Mouse (Mus musculus): ENCODE measurements around the gene Zbtb6. TPM values are rescaled to one million over a fixed set of nuclear protein-coding genes. Genes with fewer than 3 reads are reported as not detected.

Zbtb6 gene
- polyA plus RNA-seq, 1 experiment from 2014 or later, result 4.7 TPM

DNA sequence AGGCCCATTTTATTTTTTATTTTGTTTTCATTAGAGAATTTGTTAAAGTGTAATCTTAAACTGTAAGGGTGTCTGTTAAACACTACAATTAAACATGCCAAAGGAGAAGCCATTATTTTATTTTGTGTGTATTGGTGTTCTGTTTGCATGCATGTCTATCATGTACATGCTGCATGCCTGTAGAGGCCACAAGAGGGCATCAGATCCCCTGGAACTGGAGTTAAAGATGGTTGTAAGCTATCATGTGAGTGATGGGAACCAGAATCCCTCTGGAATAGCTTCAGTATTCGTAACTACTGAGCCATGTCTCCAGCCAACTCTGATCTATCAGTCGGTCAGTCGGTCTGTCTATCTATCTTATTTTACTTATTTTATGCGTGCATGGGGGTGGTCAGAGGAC lies 17.7 kb upstream of the Zbtb6 start:
- Histone ChIP-seq H3K36me3 (ENCODE audit: control insufficient read depth, insufficient read depth, low read length) (no peaks in the 10 kb centered on the region), H3K4me3 (ENCODE audit: low read depth, low read length) (no peak overlapping the region), H3K27ac (ENCODE audit: low read length) (no peak overlapping the region), H3K9ac (replicated peaks; ENCODE audit: low read depth, low read length) (no peak overlapping the region), H3K4me1 (ENCODE audit: control insufficient read depth, insufficient read depth, low read length) (no peaks in the 10 kb centered on the region), H3K27me3 (ENCODE audit: control insufficient read depth, insufficient read depth, low read length) (no peaks in the 10 kb centered on the region), H3K4me2 (replicated peaks; ENCODE audit: low read depth, low read length) (no peak overlapping the region), H3K9me3 (ENCODE audit: control insufficient read depth, low read depth, low read length) (no peaks in the 10 kb centered on the region)
- WGBS, result 96% methylated on average over 4 of the region's 4 CpGs
- ATAC-seq (ENCODE audit: insufficient number of reproducible peaks, insufficient read depth, low FRiP score, low read depth), result no peak

GRCm38 (mm10) chr2:37452376-37452760 lies 9.4 kb upstream of the Zbtb6 start:
- H3K27ac ChIP-seq (ENCODE audit: low read length), result peak overlapping the region; percentile 86
- peaks cover 6% of the 10 kb centered on the region for H3K4me1 ChIP-seq (ENCODE audit: control insufficient read depth, insufficient read depth, low read length)
- no peaks in the 10 kb centered on the region for H3K36me3 ChIP-seq (ENCODE audit: control insufficient read depth, insufficient read depth, low read length)
- H3K9ac ChIP-seq (replicated peaks; ENCODE audit: low read depth, low read length), result peak overlapping the region; percentile 90
- under 1% methylated on average over 22 of the region's 24 CpGs for WGBS
- H3K4me2 ChIP-seq (replicated peaks; ENCODE audit: low read depth, low read length), result peak overlapping the region; percentile 84
- peak overlapping the region; percentile 83 for H3K4me3 ChIP-seq (ENCODE audit: low read depth, low read length)
- ATAC-seq (ENCODE audit: insufficient number of reproducible peaks, insufficient read depth, low FRiP score, low read depth), result peak; percentile 91
- no peaks in the 10 kb centered on the region for H3K27me3 ChIP-seq (ENCODE audit: control insufficient read depth, insufficient read depth, low read length)
- H3K9me3 ChIP-seq (ENCODE audit: control insufficient read depth, low read depth, low read length), result no peaks in the 10 kb centered on the region

- whole genome bisulfite sequencing, result 8% methylated on average over 43 of the region's 44 CpGs
- Histone ChIP-seq H3K4me1 (ENCODE audit: control insufficient read depth, insufficient read depth, low read length) (peaks cover 6% of the 10 kb centered on the region), H3K9ac (replicated peaks; ENCODE audit: low read depth, low read length) (peak overlapping the region; percentile 90), H3K9me3 (ENCODE audit: control insufficient read depth, low read depth, low read length) (no peaks in the 10 kb centered on the region), H3K27ac (ENCODE audit: low read length) (peak overlapping the region; percentile 86), H3K27me3 (ENCODE audit: control insufficient read depth, insufficient read depth, low read length) (no peaks in the 10 kb centered on the region), H3K4me3 (ENCODE audit: low read depth, low read length) (peak overlapping the region; percentile 83), H3K36me3 (ENCODE audit: control insufficient read depth, insufficient read depth, low read length) (no peaks in the 10 kb centered on the region), H3K4me2 (replicated peaks; ENCODE audit: low read depth, low read length) (peak overlapping the region; percentile 84)
- peak; percentile 98 for ATAC-seq (ENCODE audit: insufficient number of reproducible peaks, insufficient read depth, low FRiP score, low read depth)
These were observed 8.8 kb upstream of the Zbtb6 start for GRCm38 (mm10) chr2:37451667-37452375.

DNA sequence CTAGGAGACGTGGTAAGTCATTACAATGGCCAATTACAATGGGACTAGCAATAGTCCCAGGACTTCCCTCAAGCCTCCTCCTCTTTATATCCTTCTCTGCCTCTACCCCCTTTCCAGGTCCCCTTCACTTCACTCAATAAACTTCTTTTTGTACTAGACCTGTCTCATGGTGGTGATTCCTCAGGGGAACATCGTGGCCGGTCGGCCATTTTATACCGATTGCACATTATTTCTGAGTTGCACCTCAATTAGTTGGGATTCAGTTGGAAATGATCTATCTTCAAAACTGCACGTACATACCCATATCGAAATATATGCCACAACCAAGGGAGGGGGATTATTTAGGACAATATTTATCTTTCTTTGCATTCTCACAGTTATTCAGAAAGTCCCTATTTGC lies 11.4 kb downstream of the Zbtb6 start:
- ATAC-seq (ENCODE audit: insufficient number of reproducible peaks, insufficient read depth, low FRiP score, low read depth), result no peak
- H3K4me3 ChIP-seq (ENCODE audit: low read depth, low read length), result peak overlapping the region; percentile 89
- H3K27ac ChIP-seq (ENCODE audit: low read length), result peak overlapping the region; percentile 94
- WGBS, result 32% methylated on average over 7 of the region's 7 CpGs
- H3K36me3 ChIP-seq (ENCODE audit: control insufficient read depth, insufficient read depth, low read length), result peaks cover 5% of the 10 kb centered on the region
- peak overlapping the region; percentile 74 for H3K4me2 ChIP-seq (replicated peaks; ENCODE audit: low read depth, low read length)
- H3K4me1 ChIP-seq (ENCODE audit: control insufficient read depth, insufficient read depth, low read length), result peaks cover 5% of the 10 kb centered on the region
- H3K9ac ChIP-seq (replicated peaks; ENCODE audit: low read depth, low read length), result peak overlapping the region; percentile 78
- no peaks in the 10 kb centered on the region for H3K9me3 ChIP-seq (ENCODE audit: control insufficient read depth, low read depth, low read length)
- H3K27me3 ChIP-seq (ENCODE audit: control insufficient read depth, insufficient read depth, low read length), result no peaks in the 10 kb centered on the region

DNA sequence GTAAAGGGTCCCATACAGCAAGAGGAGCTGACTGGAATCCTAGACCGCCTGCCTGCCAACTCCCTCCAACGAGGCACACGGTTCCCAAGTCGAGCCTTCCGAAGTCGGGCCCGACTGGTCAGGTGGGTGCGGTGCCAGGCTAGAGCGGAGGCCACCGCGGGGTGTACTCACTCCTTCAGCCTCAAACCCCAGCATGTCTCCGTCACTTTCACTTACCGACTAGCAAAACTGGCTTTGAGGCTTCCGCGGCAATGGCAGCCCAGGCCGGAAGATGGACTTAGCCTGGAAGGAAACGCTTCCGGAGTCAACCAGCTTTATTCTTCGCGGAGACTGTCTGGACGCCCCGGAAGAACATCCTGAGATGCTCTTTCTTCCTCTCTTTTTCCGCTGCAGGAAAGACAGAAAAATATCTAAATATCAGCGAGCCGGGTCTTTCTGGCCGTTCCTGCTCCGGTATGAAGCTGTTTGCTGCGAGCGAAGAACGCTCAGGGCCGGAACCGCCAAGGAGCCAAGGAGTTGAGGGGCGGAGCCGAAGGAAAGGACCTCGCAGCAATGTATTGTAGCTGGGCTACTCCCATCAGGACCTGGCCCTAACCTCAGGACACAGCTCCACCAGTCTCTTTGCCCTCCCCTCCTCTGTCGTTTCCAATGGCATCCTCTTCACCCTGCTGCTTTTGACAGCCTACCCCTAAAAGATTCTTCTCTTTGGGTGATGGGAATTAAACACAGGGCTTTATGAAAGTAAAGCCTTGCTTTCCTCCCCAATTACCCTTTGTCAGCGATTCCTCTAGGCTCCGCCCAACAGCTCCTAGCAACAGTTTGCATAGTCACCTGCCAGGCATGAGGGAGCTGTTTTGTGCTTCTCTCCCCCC lies 12.1 kb downstream of the Zbtb6 start:
- H3K4me1 ChIP-seq (ENCODE audit: control insufficient read depth, insufficient read depth, low read length), result peaks cover 5% of the 10 kb centered on the region
- no peaks in the 10 kb centered on the region for H3K9me3 ChIP-seq (ENCODE audit: control insufficient read depth, low read depth, low read length)
- H3K4me3 ChIP-seq (ENCODE audit: low read depth, low read length), result peak overlapping the region; percentile 89
- peak overlapping the region; percentile 74 for H3K4me2 ChIP-seq (replicated peaks; ENCODE audit: low read depth, low read length)
- peak overlapping the region; percentile 78 for H3K9ac ChIP-seq (replicated peaks; ENCODE audit: low read depth, low read length)
- peak; percentile 94 for ATAC-seq (ENCODE audit: insufficient number of reproducible peaks, insufficient read depth, low FRiP score, low read depth)
- no peaks in the 10 kb centered on the region for H3K27me3 ChIP-seq (ENCODE audit: control insufficient read depth, insufficient read depth, low read length)
- under 1% methylated on average over 38 of the region's 38 CpGs for WGBS
- peaks cover 5% of the 10 kb centered on the region for H3K36me3 ChIP-seq (ENCODE audit: control insufficient read depth, insufficient read depth, low read length)
- H3K27ac ChIP-seq (ENCODE audit: low read length), result peak overlapping the region; percentile 94

GRCm38 (mm10) chr2:37423671-37424070 lies 19.3 kb downstream of the Zbtb6 start:
- Histone ChIP-seq H3K4me3 (ENCODE audit: low read depth, low read length) (no peak overlapping the region), H3K27ac (ENCODE audit: low read length) (no peak overlapping the region), H3K4me1 (ENCODE audit: control insufficient read depth, insufficient read depth, low read length) (no peaks in the 10 kb centered on the region), H3K4me2 (replicated peaks; ENCODE audit: low read depth, low read length) (no peak overlapping the region), H3K27me3 (ENCODE audit: control insufficient read depth, insufficient read depth, low read length) (no peaks in the 10 kb centered on the region), H3K36me3 (ENCODE audit: control insufficient read depth, insufficient read depth, low read length) (peaks cover 5% of the 10 kb centered on the region; the same call in 1 of the 2 replicates), H3K9ac (replicated peaks; ENCODE audit: low read depth, low read length) (no peak overlapping the region), H3K9me3 (ENCODE audit: control insufficient read depth, low read depth, low read length) (no peaks in the 10 kb centered on the region)
- ATAC-seq (ENCODE audit: insufficient number of reproducible peaks, insufficient read depth, low FRiP score, low read depth), result no peak
- 67% methylated on average over 3 of the region's 3 CpGs for WGBS

DNA sequence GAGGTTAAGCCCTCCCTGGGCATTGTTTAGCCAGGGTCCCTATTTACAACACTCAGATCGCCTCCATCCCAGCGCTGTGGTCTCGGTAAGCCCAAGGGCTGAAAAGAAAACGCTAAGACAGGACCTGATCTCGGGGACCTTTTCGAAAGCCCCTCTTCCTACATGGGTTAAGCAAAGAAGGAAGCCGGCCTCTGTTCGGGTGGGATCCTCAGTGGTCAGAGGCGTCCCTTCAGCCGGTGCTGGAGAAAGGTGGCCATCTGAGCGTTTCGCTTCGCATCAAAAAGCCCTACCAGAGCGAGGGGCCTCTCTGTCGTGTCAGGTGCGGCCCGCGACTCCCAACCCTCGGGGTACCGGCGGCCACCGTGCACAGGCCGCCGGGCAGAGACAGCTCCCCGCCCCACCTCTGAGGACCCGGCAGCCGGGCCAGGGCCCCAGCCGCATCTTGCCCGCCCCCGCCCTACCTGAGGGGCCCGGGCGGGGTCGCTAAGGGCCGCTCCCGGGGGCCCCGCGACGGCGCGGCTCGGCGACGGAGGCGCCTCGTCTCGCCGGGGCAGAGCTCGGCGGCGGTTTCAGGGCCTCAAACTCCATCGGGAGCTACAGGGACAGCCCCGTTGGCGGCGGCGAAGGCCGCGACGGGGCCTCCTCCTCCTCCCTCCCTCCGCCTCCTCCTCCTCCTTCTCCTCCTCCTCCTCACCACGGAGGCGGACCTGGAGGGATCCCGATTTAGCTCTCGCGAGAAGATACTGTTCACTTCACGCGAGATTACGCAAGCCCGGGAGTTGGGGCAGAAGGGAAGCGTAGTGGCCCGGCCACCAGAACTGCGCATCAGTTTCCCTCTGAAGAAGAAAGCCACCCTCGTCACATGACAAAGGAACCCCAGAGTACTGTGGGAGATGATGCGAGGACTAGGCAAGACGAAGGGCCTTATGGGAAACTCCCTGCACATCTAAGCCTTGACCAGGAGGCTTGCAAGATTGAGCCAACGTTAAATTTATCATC lies 20.4 kb downstream of the Zbtb6 start, which contains the start of gene Rc3h2:
Rc3h2 (minus strand) TSS at position 598 of the 999 bp plus-strand sequence.
- under 1% methylated on average over 74 of the region's 75 CpGs for WGBS

More for the DNA sequence above, 20.4 kb downstream of the Zbtb6 start, which contains the start of gene Rc3h2:
- Histone ChIP-seq H3K27me3 (ENCODE audit: control insufficient read depth, insufficient read depth, low read length) (no peaks in the 10 kb centered on the region), H3K4me1 (ENCODE audit: control insufficient read depth, insufficient read depth, low read length) (no peaks in the 10 kb centered on the region), H3K4me2 (replicated peaks; ENCODE audit: low read depth, low read length) (peak within 1 kb of the TSS; percentile 70), H3K36me3 (ENCODE audit: control insufficient read depth, insufficient read depth, low read length) (peaks cover under 1% of the 10 kb centered on the region; the same call in 1 of the 2 replicates), H3K4me3 (ENCODE audit: low read depth, low read length) (peak within 1 kb of the TSS; percentile 92), H3K9ac (replicated peaks; ENCODE audit: low read depth, low read length) (peak within 1 kb of the TSS; percentile 98), H3K9me3 (ENCODE audit: control insufficient read depth, low read depth, low read length) (no peaks in the 10 kb centered on the region), H3K27ac (ENCODE audit: low read length) (peak within 1 kb of the TSS; percentile 92)
- ATAC-seq (ENCODE audit: insufficient number of reproducible peaks, insufficient read depth, low FRiP score, low read depth), result peak; percentile 99

All from stomach, embryonic 14.5 days (tissue).